Mouse (Mus musculus) hindbrain, embryonic 13.5 days (tissue): ENCODE measurements around the gene Otor. TPM values are rescaled to one million over a fixed set of nuclear protein-coding genes. Genes with fewer than 3 reads are reported as not detected.

Experiments used
- ATAC-seq: fragments of 200-750 bp; cut with Nextera tagmentation; 2 replicates; pipeline ENCODE4 v1.8.0; 2017; ENCODE audit warnings: moderate TSS enrichment; ENCODE audit not compliant: low FRiP score
- H3K27ac ChIP-seq: fragments of 300-500 bp; sonication (generic); 2 replicates; pipeline ENCODE4 v1.5.1; 2015; ENCODE audit warnings: inconsistent platforms, mild to moderate bottlenecking, moderate library complexity
- H3K27me3 ChIP-seq: fragments of 300-500 bp; sonication (generic); 2 replicates; pipeline ENCODE4 v1.6.1; 2015; ENCODE audit warnings: mild to moderate bottlenecking, inconsistent platforms
- H3K36me3 ChIP-seq: fragments of 300-500 bp; sonication (generic); 2 replicates; pipeline ENCODE4 v1.6.1; 2015; ENCODE audit warnings: mild to moderate bottlenecking, inconsistent platforms
- H3K4me1 ChIP-seq: fragments of 300-500 bp; sonication (generic); replicated peaks from 2 replicates; pipeline ENCODE4 v1.6.1; 2015; ENCODE audit warnings: inconsistent platforms
- H3K4me2 ChIP-seq: fragments of 300-500 bp; sonication (generic); 2 replicates; pipeline ENCODE4 v1.6.1; 2015; ENCODE audit warnings: inconsistent platforms, mild to moderate bottlenecking, moderate library complexity
- H3K4me3 ChIP-seq: fragments of 300-500 bp; sonication (generic); 2 replicates; pipeline ENCODE4 v1.5.1; 2015; ENCODE audit warnings: mild to moderate bottlenecking, inconsistent platforms
- H3K9ac ChIP-seq: fragments of 300-500 bp; sonication (generic); 2 replicates; pipeline ENCODE4 v1.6.1; 2015; ENCODE audit warnings: mild to moderate bottlenecking, inconsistent platforms
- H3K9me3 ChIP-seq: fragments of 300-500 bp; sonication (generic); 2 replicates; pipeline ENCODE4 v1.6.1; 2016; ENCODE audit warnings: inconsistent platforms
- WGBS: fragments of 180-500 bp; shearing (Covaris S2); methylation state at CpG from one replicate; pipeline ENCODE4 v1.1.7; 2015; 5-methylcytosine and 5-hydroxymethylcytosine counted together
- polyA plus RNA-seq: library from polyadenylated mRNA; unstranded; fragments of >200 nt; fragmentation: Nextera tagmentation; extraction: Ambion mirVana; gene quantifications from 2 replicates; pipeline ENCODE4 v1.2.1, GENCODE M21; 2015

Gene Otor
- polyA plus RNA-seq, 1 experiment from 2014 or later: 1.9 TPM

DNA sequence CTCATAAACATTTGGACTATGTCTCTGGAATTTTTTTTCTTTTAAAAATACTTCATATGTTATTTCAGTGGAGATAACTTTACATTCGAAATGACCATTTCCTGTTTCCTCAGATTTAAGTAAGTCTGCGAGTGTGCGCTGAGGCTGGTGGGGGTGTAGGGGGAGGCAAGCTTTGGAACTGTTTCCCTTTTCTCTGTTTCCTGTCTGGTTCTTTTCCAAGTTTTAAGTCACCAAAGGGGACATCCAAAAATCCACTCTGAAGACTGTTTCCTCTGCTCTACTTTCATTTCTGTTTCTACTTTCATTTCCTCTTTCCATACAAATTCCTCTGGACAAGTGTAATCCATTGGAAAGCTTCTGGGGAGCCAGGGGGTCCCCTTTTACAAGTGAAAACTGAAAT, 3.4 kb downstream of the Otor start:
- Histone ChIP-seq H3K27ac (no peak overlapping the region), H3K4me2 (no peak overlapping the region), H3K4me1 (peaks cover 6% of the 10 kb centered on the region; the same call in 1 of the 2 replicates), H3K4me3 (no peak overlapping the region), H3K27me3 (no peaks in the 10 kb centered on the region), H3K9ac (no peak overlapping the region), H3K9me3 (no peaks in the 10 kb centered on the region), H3K36me3 (no peaks in the 10 kb centered on the region)
- ATAC-seq: no peak
- WGBS: 74% methylated on average over 3 of the region's 3 CpGs

- ATAC-seq: no peak
- H3K36me3 ChIP-seq: no peaks in the 10 kb centered on the region
Observed at GRCm38 (mm10) chr2:143084852-143085397, 6.7 kb downstream of the Otor start.

GRCm38 (mm10) chr2:143089866-143090265, 11.6 kb downstream of the Otor start:
- H3K4me2 ChIP-seq: no peak overlapping the region
- no peak overlapping the region for H3K27ac ChIP-seq
- H3K9ac ChIP-seq: no peak overlapping the region
- ATAC-seq: no peak
- no peaks in the 10 kb centered on the region for H3K27me3 ChIP-seq
- WGBS: 83% methylated on average over 8 of the region's 8 CpGs
- no peaks in the 10 kb centered on the region for H3K9me3 ChIP-seq
- H3K36me3 ChIP-seq: no peaks in the 10 kb centered on the region
- no peaks in the 10 kb centered on the region for H3K4me1 ChIP-seq
- no peak overlapping the region for H3K4me3 ChIP-seq

More at GRCm38 (mm10) chr2:143084852-143085397, 6.7 kb downstream of the Otor start:
- 54% methylated on average over 2 of the region's 2 CpGs for WGBS
- H3K4me1 ChIP-seq: no peaks in the 10 kb centered on the region
- H3K9ac ChIP-seq: no peak overlapping the region
- no peak overlapping the region for H3K4me2 ChIP-seq
- H3K27ac ChIP-seq: no peak overlapping the region
- H3K27me3 ChIP-seq: no peaks in the 10 kb centered on the region
- no peak overlapping the region for H3K4me3 ChIP-seq
- no peaks in the 10 kb centered on the region for H3K9me3 ChIP-seq

- H3K4me1 ChIP-seq: no peaks in the 10 kb centered on the region
- H3K36me3 ChIP-seq: no peaks in the 10 kb centered on the region
- no peak overlapping the region for H3K27ac ChIP-seq
- no peaks in the 10 kb centered on the region for H3K27me3 ChIP-seq
- no peaks in the 10 kb centered on the region for H3K9me3 ChIP-seq
- no peak overlapping the region for H3K9ac ChIP-seq
- no peak overlapping the region for H3K4me2 ChIP-seq
- peak; percentile 92 for ATAC-seq
- H3K4me3 ChIP-seq: no peak overlapping the region
- 38% methylated on average over 6 of the region's 6 CpGs for whole genome bisulfite sequencing
Observed at GRCm38 (mm10) chr2:143093726-143094125, 15.5 kb downstream of the Otor start.

GRCm38 (mm10) chr2:143094761-143095160, 16.5 kb downstream of the Otor start:
- Histone ChIP-seq H3K4me1 (no peaks in the 10 kb centered on the region), H3K9ac (no peak overlapping the region), H3K4me3 (no peak overlapping the region), H3K9me3 (no peaks in the 10 kb centered on the region), H3K27ac (no peak overlapping the region), H3K4me2 (no peak overlapping the region), H3K27me3 (no peaks in the 10 kb centered on the region), H3K36me3 (no peaks in the 10 kb centered on the region)
- WGBS: 78% methylated on average over 6 of the region's 6 CpGs
- no peak for ATAC-seq

- H3K4me2 ChIP-seq: no peak overlapping the region
- no peak overlapping the region for H3K27ac ChIP-seq
- H3K4me1 ChIP-seq: no peaks in the 10 kb centered on the region
- H3K36me3 ChIP-seq: no peaks in the 10 kb centered on the region
- ATAC-seq: no peak
- WGBS: 83% methylated on average over 1 of the region's 1 CpGs
- H3K4me3 ChIP-seq: no peak overlapping the region
- H3K9ac ChIP-seq: no peak overlapping the region
- no peaks in the 10 kb centered on the region for H3K27me3 ChIP-seq
- H3K9me3 ChIP-seq: no peaks in the 10 kb centered on the region
Observed at GRCm38 (mm10) chr2:143097170-143097569, 18.9 kb downstream of the Otor start.

- 75% methylated on average over 1 of the region's 1 CpGs for WGBS
- ATAC-seq: peak; percentile 33; the same call in 1 of the 2 replicates
- 0 out of 2 replicates have a peak, but pooled peaks cover 3% of the 10 kb centered on the region for H3K4me1 ChIP-seq
- H3K27ac ChIP-seq: no peak overlapping the region
- H3K9ac ChIP-seq: no peak overlapping the region
- H3K9me3 ChIP-seq: no peaks in the 10 kb centered on the region
- H3K27me3 ChIP-seq: no peaks in the 10 kb centered on the region
- H3K36me3 ChIP-seq: no peaks in the 10 kb centered on the region
- no peak overlapping the region for H3K4me3 ChIP-seq
- no peak overlapping the region for H3K4me2 ChIP-seq
Observed at GRCm38 (mm10) chr2:143113859-143114258, 35.6 kb downstream of the Otor start.

DNA sequence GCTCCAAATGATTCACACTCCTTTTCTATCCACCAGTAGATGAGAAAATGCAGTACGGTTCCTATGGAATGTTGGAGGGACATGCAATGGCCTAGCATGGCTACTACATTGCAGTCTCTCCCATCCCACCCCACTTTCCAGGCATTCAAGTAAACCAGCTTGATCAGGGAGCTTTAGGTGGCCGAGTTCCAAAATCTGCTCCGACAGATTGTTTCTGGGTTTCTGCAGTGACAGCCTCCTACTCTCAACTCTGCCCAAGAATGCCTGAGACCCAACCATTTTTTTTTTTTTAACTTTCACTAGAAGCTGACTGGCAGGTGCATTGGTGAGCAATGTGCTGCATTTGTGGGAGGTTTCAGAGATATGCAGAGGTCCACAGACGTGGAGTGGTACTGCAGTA, 36.4 kb downstream of the Otor start:
- Histone ChIP-seq H3K27ac (no peak overlapping the region), H3K27me3 (no peaks in the 10 kb centered on the region), H3K4me2 (no peak overlapping the region), H3K4me3 (no peak overlapping the region), H3K9ac (no peak overlapping the region), H3K36me3 (no peaks in the 10 kb centered on the region), H3K9me3 (no peaks in the 10 kb centered on the region), H3K4me1 (0 out of 2 replicates have a peak, but pooled peaks cover 3% of the 10 kb centered on the region)
- 91% methylated on average over 4 of the region's 4 CpGs for WGBS
- ATAC-seq: no peak

DNA sequence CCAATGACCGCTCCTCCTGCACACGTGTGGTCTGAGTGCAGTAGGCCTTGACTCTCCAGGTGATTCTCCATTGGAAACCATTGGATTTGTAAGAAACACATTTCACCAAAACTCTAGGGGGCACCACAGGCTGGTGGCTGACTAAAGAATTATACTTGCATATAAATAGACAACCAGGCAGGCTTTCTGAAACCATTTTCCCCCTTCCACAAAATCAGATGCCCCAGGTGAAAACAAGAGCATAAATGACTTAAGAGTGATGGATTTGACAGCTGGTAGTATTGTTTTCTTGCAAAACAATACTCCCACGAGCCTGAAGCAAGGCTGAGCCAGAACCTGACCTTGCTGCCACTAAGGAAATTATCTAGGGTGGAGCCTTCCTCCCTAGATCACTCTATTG, 39.2 kb downstream of the Otor start:
- WGBS: 57% methylated on average over 3 of the region's 3 CpGs
- Histone ChIP-seq H3K36me3 (no peaks in the 10 kb centered on the region), H3K4me2 (no peak overlapping the region), H3K27ac (no peak overlapping the region), H3K9ac (no peak overlapping the region), H3K4me3 (no peak overlapping the region), H3K27me3 (no peaks in the 10 kb centered on the region), H3K9me3 (no peaks in the 10 kb centered on the region), H3K4me1 (0 out of 2 replicates have a peak, but pooled peaks cover 3% of the 10 kb centered on the region)
- ATAC-seq: no peak

DNA sequence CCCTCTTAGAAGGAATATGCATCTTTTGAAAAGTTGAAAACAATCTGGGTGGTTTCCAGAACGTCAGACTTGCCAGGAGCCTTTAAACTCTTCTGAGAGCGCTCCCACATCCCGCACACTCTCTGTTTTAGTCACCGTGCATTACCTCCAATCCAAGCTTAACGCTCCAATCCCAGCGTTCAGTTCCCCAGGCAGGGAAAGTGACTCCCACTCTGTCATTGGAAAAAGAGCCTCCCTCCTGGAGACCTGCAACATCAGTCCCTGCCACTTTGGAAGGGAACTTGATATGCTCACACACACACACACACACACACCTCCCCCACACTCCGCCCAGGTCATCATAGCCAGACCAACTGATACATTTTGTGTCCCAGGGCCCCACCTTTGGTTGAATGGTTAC, 39.9 kb downstream of the Otor start:
- H3K9me3 ChIP-seq: no peaks in the 10 kb centered on the region
- H3K36me3 ChIP-seq: no peaks in the 10 kb centered on the region
- H3K4me2 ChIP-seq: no peak overlapping the region
- H3K27ac ChIP-seq: no peak overlapping the region
- 0 out of 2 replicates have a peak, but pooled peaks cover 3% of the 10 kb centered on the region for H3K4me1 ChIP-seq
- H3K9ac ChIP-seq: no peak overlapping the region
- no peak overlapping the region for H3K4me3 ChIP-seq
- 83% methylated on average over 7 of the region's 7 CpGs for WGBS
- H3K27me3 ChIP-seq: no peaks in the 10 kb centered on the region
- ATAC-seq: no peak

- 0 out of 2 replicates have a peak, but pooled peaks cover 6% of the 10 kb centered on the region for H3K4me1 ChIP-seq
- no peaks in the 10 kb centered on the region for H3K9me3 ChIP-seq
- ATAC-seq: no peak
- H3K9ac ChIP-seq: no peak overlapping the region
- no peaks in the 10 kb centered on the region for H3K27me3 ChIP-seq
- no peak overlapping the region for H3K4me3 ChIP-seq
- H3K4me2 ChIP-seq: no peak overlapping the region
- H3K36me3 ChIP-seq: no peaks in the 10 kb centered on the region
- peak overlapping the region; percentile 2; the same call in 1 of the 2 replicates for H3K27ac ChIP-seq
- 78% methylated on average over 5 of the region's 5 CpGs for WGBS
Observed at GRCm38 (mm10) chr2:143131098-143131646, 52.9 kb downstream of the Otor start.
